Mouse (Mus musculus): ENCODE measurements at regions not wholly inside any gene's neighbourhood (a gene's known extent, or its start where the extent isn't known, plus 50 kb on each side); places are given as distances from the start of the nearest gene placed in this dataset.

GRCm38 (mm10) chr8:89272381-89272815 is 228.4 kb upstream of the Sall1 start:
- TF ChIP-seq POLR2A (IDR thresholded peaks at IDR 0.05; ENCODE audit: insufficient read depth, low read depth, low read length) (no peak), CTCF (IDR thresholded peaks at IDR 0.05) (no peak), EP300 (IDR thresholded peaks at IDR 0.05; ENCODE audit: insufficient read depth, low read depth, low read length) (no peak)
